Mouse (Mus musculus) midbrain, embryonic 12.5 days (tissue): ENCODE measurements at regions not wholly inside any gene's neighbourhood (a gene's known extent, or its start where the extent isn't known, plus 50 kb on each side); places are given as distances from the start of the nearest gene placed in this dataset.

ENCODE experiments used
- ATAC-seq: fragments of 200-750 bp; cut with Nextera tagmentation; 2 replicates; pipeline ENCODE4 v1.8.0; 2017; ENCODE audit warnings: low read depth, moderate TSS enrichment, moderate library complexity; ENCODE audit not compliant: low FRiP score
- H3K27ac ChIP-seq: fragments of 300-500 bp; sonication (generic); replicated peaks from 2 replicates; pipeline ENCODE4 v1.5.1; 2016; ENCODE audit warnings: mild to moderate bottlenecking
- H3K27me3 ChIP-seq: fragments of 300-500 bp; sonication (generic); 2 replicates; pipeline ENCODE4 v1.6.1; 2016; ENCODE audit warnings: mild to moderate bottlenecking
- H3K36me3 ChIP-seq: fragments of 300-500 bp; sonication (generic); 2 replicates; pipeline ENCODE4 v1.6.1; 2016
- H3K4me1 ChIP-seq: fragments of 300-500 bp; sonication (generic); 2 replicates; pipeline ENCODE4 v1.6.1; 2016
- H3K4me2 ChIP-seq: fragments of 300-500 bp; sonication (generic); replicated peaks from 2 replicates; pipeline ENCODE4 v1.6.1; 2016; ENCODE audit warnings: mild to moderate bottlenecking, moderate library complexity
- H3K4me3 ChIP-seq: fragments of 300-500 bp; sonication (generic); 2 replicates; pipeline ENCODE4 v1.5.1; 2016; ENCODE audit warnings: mild to moderate bottlenecking
- H3K9ac ChIP-seq: fragments of 300-500 bp; sonication (generic); replicated peaks from 2 replicates; pipeline ENCODE4 v1.6.1; 2016; ENCODE audit warnings: mild to moderate bottlenecking, moderate library complexity
- H3K9me3 ChIP-seq: fragments of 300-500 bp; sonication (generic); 2 replicates; pipeline ENCODE4 v1.6.1; 2016; ENCODE audit warnings: mild to moderate bottlenecking
- WGBS: fragments of 180-500 bp; shearing (Covaris S2); methylation state at CpG from one replicate; pipeline ENCODE4 v1.1.7; 2016; 5-methylcytosine and 5-hydroxymethylcytosine counted together

GRCm38 (mm10) chr1:71938323-71939007, 273.6 kb downstream of the Mreg start:
- WGBS = 79% methylated on average over 12 of the region's 12 CpGs
- Histone ChIP-seq H3K9ac (no peak overlapping the region), H3K36me3 (no peaks in the 10 kb centered on the region), H3K9me3 (no peaks in the 10 kb centered on the region), H3K4me1 (peaks cover 9% of the 10 kb centered on the region; the same call in 1 of the 2 replicates), H3K27ac (no peak overlapping the region), H3K4me3 (no peak overlapping the region), H3K4me2 (no peak overlapping the region), H3K27me3 (no peaks in the 10 kb centered on the region)
- no peak for ATAC-seq

- Histone ChIP-seq H3K4me2 (no peak overlapping the region), H3K4me3 (no peak overlapping the region), H3K27me3 (no peaks in the 10 kb centered on the region), H3K36me3 (no peaks in the 10 kb centered on the region), H3K9ac (no peak overlapping the region), H3K4me1 (peaks cover 9% of the 10 kb centered on the region; the same call in 1 of the 2 replicates), H3K9me3 (no peaks in the 10 kb centered on the region), H3K27ac (no peak overlapping the region)
- ATAC-seq = no peak
- 65% methylated on average over 8 of the region's 8 CpGs for WGBS
These were observed 274.2 kb downstream of the Mreg start for GRCm38 (mm10) chr1:71937922-71938321.

- H3K27me3 ChIP-seq = no peaks in the 10 kb centered on the region
- peaks cover 9% of the 10 kb centered on the region; the same call in 1 of the 2 replicates for H3K4me1 ChIP-seq
- H3K27ac ChIP-seq = no peak overlapping the region
- H3K4me2 ChIP-seq = no peak overlapping the region
- no peaks in the 10 kb centered on the region for H3K36me3 ChIP-seq
- WGBS = 76% methylated on average over 3 of the region's 3 CpGs
- no peak overlapping the region for H3K9ac ChIP-seq
- H3K9me3 ChIP-seq = no peaks in the 10 kb centered on the region
- H3K4me3 ChIP-seq = no peak overlapping the region
- ATAC-seq = no peak
These were observed 274.9 kb downstream of the Mreg start for GRCm38 (mm10) chr1:71937168-71937567.

DNA sequence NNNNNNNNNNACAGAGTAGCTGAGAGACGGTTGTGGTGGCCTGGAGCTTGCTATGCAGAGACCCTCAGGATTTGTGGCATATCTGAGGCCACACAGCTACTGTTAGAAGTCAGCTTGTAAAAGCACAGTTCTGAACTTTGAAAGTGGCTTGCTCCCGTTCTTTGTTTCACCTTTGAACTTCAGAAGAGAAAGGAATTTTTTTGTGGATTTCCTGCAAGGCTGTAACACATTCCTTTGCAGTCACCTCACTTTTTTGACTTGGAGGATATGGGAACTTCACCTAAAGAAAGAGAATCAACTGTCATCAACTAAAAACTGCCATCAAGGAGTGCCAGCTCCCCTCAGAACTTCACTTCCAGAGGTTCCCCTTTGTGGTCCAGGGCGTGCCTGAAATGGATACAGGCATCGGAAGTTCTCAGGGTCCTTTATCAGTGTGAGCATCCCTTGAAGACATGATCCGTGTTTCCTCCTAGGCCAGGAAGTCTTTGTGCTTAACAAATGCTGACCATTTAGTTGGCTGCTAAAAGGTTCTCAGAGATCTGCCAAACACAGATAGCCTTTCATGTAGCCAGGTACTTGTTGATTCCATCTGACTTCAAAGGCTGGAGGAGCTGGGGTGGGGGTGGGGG, 275.5 kb downstream of the Mreg start:
- no peaks in the 10 kb centered on the region for H3K9me3 ChIP-seq
- H3K4me1 ChIP-seq = peaks cover 7% of the 10 kb centered on the region; the same call in 1 of the 2 replicates
- no peak overlapping the region for H3K4me3 ChIP-seq
- H3K9ac ChIP-seq = no peak overlapping the region
- no peaks in the 10 kb centered on the region for H3K27me3 ChIP-seq
- H3K4me2 ChIP-seq = no peak overlapping the region
- no peak for ATAC-seq
- no peak overlapping the region for H3K27ac ChIP-seq
- 71% methylated on average over 5 of the region's 5 CpGs for WGBS
- no peaks in the 10 kb centered on the region for H3K36me3 ChIP-seq

DNA sequence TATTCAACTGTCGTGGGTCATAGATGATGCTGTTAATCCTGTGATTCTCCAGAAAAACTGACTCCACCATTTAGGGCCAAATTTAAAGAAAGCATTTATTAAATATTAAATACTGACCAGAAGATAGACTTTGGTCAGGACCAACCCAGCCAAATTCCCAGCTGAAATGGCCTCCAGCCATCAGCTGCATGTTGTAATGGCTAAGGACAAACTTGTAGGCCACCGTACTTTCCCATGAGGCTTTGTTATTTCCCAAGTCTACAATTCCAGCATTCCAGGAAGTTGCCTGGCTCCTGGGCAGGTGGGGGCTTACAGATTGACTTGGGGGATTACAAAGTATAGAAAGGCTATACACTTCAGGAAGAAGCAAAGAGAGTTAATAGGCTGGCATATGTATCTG, 272.5 kb upstream of the Fn1 start:
- H3K4me2 ChIP-seq = no peak overlapping the region
- H3K4me3 ChIP-seq = no peak overlapping the region
- no peaks in the 10 kb centered on the region for H3K27me3 ChIP-seq
- H3K36me3 ChIP-seq = no peaks in the 10 kb centered on the region
- H3K9me3 ChIP-seq = no peaks in the 10 kb centered on the region
- WGBS = 85% methylated on average over 2 of the region's 2 CpGs
- no peak for ATAC-seq
- H3K9ac ChIP-seq = no peak overlapping the region
- no peaks in the 10 kb centered on the region for H3K4me1 ChIP-seq
- no peak overlapping the region for H3K27ac ChIP-seq

DNA sequence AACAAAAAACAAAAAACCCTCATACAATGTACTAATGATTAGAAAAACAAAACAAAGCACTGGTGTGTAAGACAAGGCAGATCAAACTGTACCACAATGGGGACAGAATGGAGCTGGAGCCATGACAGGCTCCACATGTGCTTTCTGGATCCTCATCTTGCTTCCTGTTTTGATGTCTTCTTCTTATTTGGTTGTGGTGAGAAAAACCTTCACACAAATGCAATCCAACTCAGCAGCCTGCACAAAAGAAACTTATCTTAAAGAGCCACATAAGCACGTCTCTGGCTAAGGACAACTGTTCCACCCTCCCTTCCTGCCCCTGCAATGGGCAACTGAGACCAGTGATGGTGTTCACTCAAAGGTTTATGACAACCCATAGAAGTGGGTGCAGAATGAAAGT, 271.9 kb upstream of the Fn1 start:
- WGBS = 79% methylated on average over 1 of the region's 1 CpGs
- Histone ChIP-seq H3K4me3 (no peak overlapping the region), H3K27me3 (no peaks in the 10 kb centered on the region), H3K4me1 (no peaks in the 10 kb centered on the region), H3K36me3 (no peaks in the 10 kb centered on the region), H3K27ac (no peak overlapping the region), H3K4me2 (no peak overlapping the region), H3K9me3 (no peaks in the 10 kb centered on the region), H3K9ac (no peak overlapping the region)
- ATAC-seq = no peak

DNA sequence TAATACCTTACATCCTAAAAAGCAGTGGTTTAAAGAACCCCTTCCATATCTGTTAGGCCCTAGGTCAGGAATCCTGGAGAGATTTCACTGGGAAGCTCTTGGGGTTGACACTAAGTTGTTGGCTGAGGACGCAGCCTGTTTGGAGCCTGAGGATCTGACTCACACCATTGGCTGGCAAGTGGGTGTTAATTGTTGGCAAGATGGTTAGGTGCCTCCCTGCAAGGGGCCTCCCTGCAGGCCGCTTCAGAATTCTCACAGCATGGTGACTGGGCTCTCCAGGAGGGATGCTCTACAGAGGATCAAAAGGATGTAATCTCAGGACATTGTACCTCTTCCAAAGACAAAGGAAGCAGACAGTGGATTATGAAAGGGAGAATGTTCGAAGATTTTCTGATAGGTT, 270.7 kb upstream of the Fn1 start:
- H3K4me3 ChIP-seq = no peak overlapping the region
- H3K4me1 ChIP-seq = no peaks in the 10 kb centered on the region
- WGBS = 44% methylated on average over 3 of the region's 3 CpGs
- H3K9me3 ChIP-seq = no peaks in the 10 kb centered on the region
- no peak overlapping the region for H3K9ac ChIP-seq
- no peaks in the 10 kb centered on the region for H3K36me3 ChIP-seq
- ATAC-seq = no peak
- no peak overlapping the region for H3K27ac ChIP-seq
- H3K27me3 ChIP-seq = no peaks in the 10 kb centered on the region
- H3K4me2 ChIP-seq = no peak overlapping the region

DNA sequence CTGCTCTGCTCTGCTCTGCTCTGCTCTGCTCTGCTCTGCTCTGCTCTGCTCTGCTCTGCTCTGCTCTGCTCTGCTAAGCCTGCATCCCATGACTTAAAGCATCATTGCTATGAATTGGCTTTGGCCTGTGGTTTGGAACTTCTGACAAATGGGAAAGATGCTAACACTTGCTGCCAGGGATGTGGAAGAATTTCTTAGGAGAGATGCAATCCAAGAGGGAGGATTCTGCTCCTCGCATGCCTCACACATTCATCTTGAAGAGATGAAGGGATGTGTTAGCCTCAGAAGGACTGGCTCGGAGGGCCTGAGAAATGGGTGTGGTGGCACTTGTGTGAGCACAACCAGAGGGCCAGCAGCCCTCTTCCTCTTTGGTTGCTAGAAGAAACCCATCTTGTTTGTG, 268.5 kb upstream of the Fn1 start:
- H3K36me3 ChIP-seq = no peaks in the 10 kb centered on the region
- no peak for ATAC-seq

GRCm38 (mm10) chr1:71919891-71920290, 266.9 kb upstream of the Fn1 start:
- Histone ChIP-seq H3K36me3 (no peaks in the 10 kb centered on the region), H3K9ac (no peak overlapping the region), H3K4me2 (no peak overlapping the region), H3K4me1 (no peaks in the 10 kb centered on the region), H3K27ac (no peak overlapping the region), H3K9me3 (no peaks in the 10 kb centered on the region), H3K4me3 (no peak overlapping the region), H3K27me3 (no peaks in the 10 kb centered on the region)
- 93% methylated on average over 2 of the region's 2 CpGs for WGBS
- no peak for ATAC-seq

More for the DNA sequence above, 268.5 kb upstream of the Fn1 start:
- Histone ChIP-seq H3K27me3 (no peaks in the 10 kb centered on the region), H3K9ac (no peak overlapping the region), H3K4me2 (no peak overlapping the region), H3K27ac (no peak overlapping the region), H3K4me3 (no peak overlapping the region), H3K4me1 (no peaks in the 10 kb centered on the region), H3K9me3 (no peaks in the 10 kb centered on the region)
- 93% methylated on average over 2 of the region's 2 CpGs for WGBS

DNA sequence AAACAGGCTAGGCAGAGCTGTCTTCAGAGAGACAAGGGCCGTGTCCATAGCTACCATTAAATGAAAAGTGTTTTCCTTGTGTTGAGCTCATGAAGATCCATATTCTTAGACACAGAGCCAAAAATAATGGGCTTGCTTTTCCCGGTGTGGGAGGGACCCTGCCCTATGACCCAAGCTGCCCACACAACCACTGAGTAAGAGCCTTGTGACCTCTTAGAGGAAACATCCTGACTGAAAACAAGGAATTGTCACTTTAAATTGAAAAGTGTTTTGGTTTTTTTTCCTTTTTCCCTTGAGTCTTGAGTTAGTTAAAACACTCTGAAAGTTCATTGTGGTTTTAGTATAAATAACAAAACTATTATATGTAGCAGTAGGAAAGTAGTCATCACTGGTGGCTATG, 264.0 kb upstream of the Fn1 start:
- no peak for ATAC-seq
- Histone ChIP-seq H3K9ac (no peak overlapping the region), H3K27ac (no peak overlapping the region), H3K4me1 (no peaks in the 10 kb centered on the region), H3K36me3 (no peaks in the 10 kb centered on the region), H3K4me3 (no peak overlapping the region), H3K4me2 (no peak overlapping the region), H3K27me3 (no peaks in the 10 kb centered on the region), H3K9me3 (no peaks in the 10 kb centered on the region)
- WGBS = 78% methylated on average over 2 of the region's 2 CpGs

GRCm38 (mm10) chr1:71914439-71914838, 261.4 kb upstream of the Fn1 start:
- ATAC-seq = no peak
- Histone ChIP-seq H3K4me2 (no peak overlapping the region), H3K9ac (no peak overlapping the region), H3K36me3 (no peaks in the 10 kb centered on the region), H3K4me1 (no peaks in the 10 kb centered on the region), H3K27ac (no peak overlapping the region), H3K4me3 (no peak overlapping the region), H3K27me3 (no peaks in the 10 kb centered on the region), H3K9me3 (no peaks in the 10 kb centered on the region)
- WGBS = 92% methylated on average over 3 of the region's 3 CpGs

GRCm38 (mm10) chr1:71913221-71913620, 260.2 kb upstream of the Fn1 start:
- WGBS = 70% methylated on average over 5 of the region's 5 CpGs
- Histone ChIP-seq H3K36me3 (no peaks in the 10 kb centered on the region), H3K9ac (no peak overlapping the region), H3K4me3 (no peak overlapping the region), H3K9me3 (no peaks in the 10 kb centered on the region), H3K27me3 (no peaks in the 10 kb centered on the region), H3K27ac (no peak overlapping the region), H3K4me2 (no peak overlapping the region), H3K4me1 (no peaks in the 10 kb centered on the region)
- ATAC-seq = no peak

DNA sequence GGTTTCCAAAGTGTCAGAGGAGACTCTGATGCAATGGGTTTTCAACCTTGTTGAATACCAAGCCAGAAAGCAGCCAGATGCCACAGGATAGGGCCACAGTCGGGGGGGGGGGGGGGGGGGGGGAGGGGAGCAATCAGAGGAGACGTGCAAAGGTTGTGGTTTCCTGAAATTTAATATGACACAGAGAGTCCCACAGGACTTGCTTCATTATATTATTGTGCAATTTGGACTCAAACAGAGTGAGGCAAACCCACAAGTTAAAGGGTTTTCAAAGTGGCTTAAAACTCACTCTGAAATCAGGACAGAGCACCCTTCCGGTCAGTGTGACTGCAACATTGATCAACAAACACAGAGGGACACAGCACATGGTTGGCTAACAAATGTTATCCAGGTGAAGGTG, 259.4 kb upstream of the Fn1 start:
- Histone ChIP-seq H3K36me3 (no peaks in the 10 kb centered on the region), H3K4me1 (no peaks in the 10 kb centered on the region), H3K4me3 (no peak overlapping the region), H3K9me3 (no peaks in the 10 kb centered on the region), H3K9ac (no peak overlapping the region), H3K27me3 (no peaks in the 10 kb centered on the region), H3K4me2 (no peak overlapping the region), H3K27ac (no peak overlapping the region)
- no peak for ATAC-seq
- WGBS = 53% methylated on average over 2 of the region's 3 CpGs
